Comparison of ENCODE assay signal across 18 mouse cellular contexts in the genomic region with DNA sequence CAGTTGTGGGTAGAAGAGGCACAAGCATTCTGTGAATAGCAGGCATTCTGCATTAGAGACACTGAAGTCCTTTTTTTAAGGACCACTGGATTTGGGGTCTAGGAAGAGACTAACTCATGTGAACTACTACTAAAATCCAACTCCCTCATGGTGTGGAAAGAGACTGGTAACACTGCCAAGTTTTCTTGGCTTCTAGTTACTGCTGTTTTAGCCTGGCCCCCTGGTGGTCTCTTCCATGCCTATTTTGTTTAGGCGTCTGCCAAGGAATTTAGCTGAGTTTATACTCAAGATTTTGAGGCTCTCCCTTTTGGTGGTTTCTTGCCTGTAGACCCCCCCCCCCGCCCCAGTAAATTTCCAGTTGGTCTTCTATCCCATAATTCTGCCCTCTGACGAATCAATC. TPM values are rescaled to one million over a fixed set of nuclear protein-coding genes. Genes with fewer than 3 reads are reported as not detected.
A peak's percentile ranks its signal among the peaks of the same experiment; 100 is the strongest.
DNase-seq lines count a peak whose midpoint lies in the region; ATAC-seq and TF ChIP-seq lines count a peak whose summit lies in the region.
"Had no signal": no experiment of that assay in that cellular context is flagged by ENCODE, and none has a peak within 500 bp of the region (broad histone marks: within the 10 kb centered on the region; RNA-seq: fewer than 3 reads in every experiment).

No protein-coding gene starts in this region.

- H3K27me3 ChIP-seq in forebrain, postnatal 0 days (ENCODE audit: insufficient read depth, low read length), result no peaks in the 10 kb centered on the region
- no peaks in the 10 kb centered on the region for H3K27me3 ChIP-seq in forebrain, embryonic 10.5 days (ENCODE audit: poor library complexity, severe bottlenecking)
- H3K27me3 ChIP-seq in E14TG2a.4 (ENCODE audit: insufficient read depth, low read length), result no peaks in the 10 kb centered on the region
- H3K27me3 ChIP-seq: heart, embryonic 12.5 days had no signal

- intact Hi-C loops in left cerebral cortex, postnatal 4 days (cut with DNase I), result no loop called here

- no peak overlapping the region for H3K9ac ChIP-seq in forebrain, postnatal 0 days
- H3K9ac ChIP-seq: heart, embryonic 12.5 days had no signal

- TF ChIP-seq CTCF in forebrain, postnatal 0 days (IDR thresholded peaks at IDR 0.05; ENCODE audit: low read depth), result peak; percentile 27; the same call in 1 of the 2 replicates
- TF ChIP-seq CTCF in E14TG2a.4 (conservative IDR thresholded peaks at IDR 0.05; ENCODE audit: low read length), result peak; percentile 3; the same call in 1 of the 2 replicates
- peak; percentile 26; the same call in 1 of the 2 replicates for TF ChIP-seq CTCF in brain, embryonic 14.5 days (IDR thresholded peaks at IDR 0.05; ENCODE audit: borderline replicate concordance, extremely low read depth, insufficient read depth, insufficient read length)

- no peaks in the 10 kb centered on the region for H3K36me3 ChIP-seq in forebrain, postnatal 0 days (ENCODE audit: insufficient read depth)
- H3K36me3 ChIP-seq in forebrain, embryonic 10.5 days (replicated peaks), result no peaks in the 10 kb centered on the region
- no peaks in the 10 kb centered on the region for H3K36me3 ChIP-seq in E14TG2a.4 (ENCODE audit: insufficient read depth, low read length)
- H3K36me3 ChIP-seq: heart, embryonic 12.5 days had no signal

- no peak overlapping the region for H3K27ac ChIP-seq in forebrain, postnatal 0 days (ENCODE audit: low read depth, low read length)
- no peak overlapping the region for H3K27ac ChIP-seq in forebrain, embryonic 10.5 days

- H3K4me2 ChIP-seq in forebrain, postnatal 0 days (ENCODE audit: low read depth), result no peak overlapping the region
- H3K4me2 ChIP-seq: heart, embryonic 12.5 days had no signal

- 52% methylated on average over 3 of the region's 3 CpGs for WGBS in forebrain, postnatal 0 days
- WGBS in forebrain, embryonic 10.5 days, result 75% methylated on average over 3 of the region's 3 CpGs

- no peak for TF ChIP-seq POLR2A in brain, embryonic 14.5 days (IDR thresholded peaks at IDR 0.05; ENCODE audit: borderline replicate concordance, extremely low read depth, insufficient read depth, insufficient read length, poor library complexity, severe bottlenecking)

- no peak for ATAC-seq in forebrain, postnatal 0 days

- no peaks in the 10 kb centered on the region for H3K9me3 ChIP-seq in forebrain, postnatal 0 days (ENCODE audit: low read length)
- H3K9me3 ChIP-seq in forebrain, embryonic 10.5 days, result no peaks in the 10 kb centered on the region
- H3K9me3 ChIP-seq in E14TG2a.4 (ENCODE audit: low read length), result no peaks in the 10 kb centered on the region
- H3K9me3 ChIP-seq: heart, embryonic 12.5 days had no signal

- H3K4me1 ChIP-seq in forebrain, postnatal 0 days (ENCODE audit: insufficient read depth), result no peaks in the 10 kb centered on the region
- no peaks in the 10 kb centered on the region for H3K4me1 ChIP-seq in forebrain, embryonic 10.5 days
- H3K4me1 ChIP-seq in E14TG2a.4 (replicated peaks; ENCODE audit: low read depth, low read length), result no peaks in the 10 kb centered on the region
- H3K4me1 ChIP-seq: heart, embryonic 12.5 days had no signal

- DNase-seq in forebrain, postnatal 0 days, result peak; percentile 48
- no peak for DNase-seq in forebrain, embryonic 10.5 days (ENCODE audit: extremely low spot score, low spot score)
- peak; percentile 46 for DNase-seq in left cerebral cortex, postnatal 4 days
- no peak for DNase-seq in left cerebral cortex, adult 18-20 months (ENCODE audit: low spot score in 2 of 2)
- DNase-seq in brain, embryonic 14.5 days (ENCODE audit: low read depth), result peak; percentile 56
- no peak for DNase-seq in gastrocnemius, postnatal 25 days
- DNase-seq: adrenal gland, postnatal 10 days; gastrocnemius, postnatal 36 days; kidney, adult 18-20 months; layer of hippocampus, postnatal 36 days; thymus, postnatal 36 days had no signal

- H3K4me3 ChIP-seq in forebrain, postnatal 0 days (ENCODE audit: low read depth, low read length), result no peak overlapping the region
- no peak overlapping the region for H3K4me3 ChIP-seq in forebrain, embryonic 10.5 days
- no peak overlapping the region for H3K4me3 ChIP-seq in E14TG2a.4 (replicated peaks; ENCODE audit: low read length)
- H3K4me3 ChIP-seq: heart, embryonic 12.5 days had no signal

RNA-seq across cellular contexts. Expression of a gene that starts 18.8 kb away (rescaled TPM):
- not detected in 2 replicates for total RNA-seq in forebrain, postnatal 0 days (2014; rRNA removed)
- polyA plus RNA-seq in forebrain, postnatal 0 days (2015; fragmentation: Nextera tagmentation; extraction: Ambion mirVana), result not detected in 2 replicates
- not detected in 2 replicates for polyA plus RNA-seq in forebrain, embryonic 10.5 days (2016; fragmentation: Nextera tagmentation; extraction: Ambion mirVana)
- under 1 TPM; 0.48 to 0.68 TPM for total RNA-seq in left cerebral cortex, postnatal 4 days (2021)
- total RNA-seq in left cerebral cortex, adult 18-20 months (2021), result 1 to 10 TPM; 2.5 to 3.0 TPM
- polyA plus RNA-seq in brain, embryonic 14.5 days (2012; rRNA removed), result 0.03 and 0.06 TPM in 2 replicates
- not detected for total RNA-seq in gastrocnemius, postnatal 25 days (2021)
- total RNA-seq: adrenal gland, postnatal 10 days; ES-E14; gastrocnemius, postnatal 36 days had no signal
- polyA plus RNA-seq: C2C12; heart, embryonic 12.5 days; hindbrain, embryonic 11.5 days; limb, embryonic 11.5 days; liver, embryonic 16.5 days had no signal

Comparison
In these comparisons a context has a peak if more than half of its experiments do, and no peak if none do; other contexts are left out.
1. DNase-seq: peak in forebrain, postnatal 0 days (single experiment), left cerebral cortex, postnatal 4 days (single experiment) and brain, embryonic 14.5 days (single experiment); none in forebrain, embryonic 10.5 days (single experiment), left cerebral cortex, adult 18-20 months (0 of 2) and gastrocnemius, postnatal 25 days (single experiment).
2. Peak in every context shown above with its lines, with median percentiles within 50 percentile points of each other: CTCF ChIP-seq.